Mouse (Mus musculus) WW6 (cell line): ENCODE measurements around the gene Zfp945.
"Not testable (repeated sequence)": the region's sequence is repeated elsewhere in the genome, so short reads cannot be mapped to it uniquely, and the experiment has no call there.

Experiments
- DNase-seq: peaks from one replicate; pipeline ENCODE4 v3.0.0-alpha.2; 2013; ENCODE audit warnings: low read depth, low spot score

The Zfp945 gene

GRCm38 (mm10) chr17:22866845-22867481, at the start of gene Zfp945:
Gene Zfp945 (minus strand): TSS chr17:22867134.
- no peak for DNase-seq

GRCm38 (mm10) chr17:22888302-22888701, 21.4 kb upstream of the Zfp945 start:
- DNase-seq, result no peak

GRCm38 (mm10) chr17:22884059-22884698, 17.2 kb upstream of the Zfp945 start:
- no peak for DNase-seq

DNA sequence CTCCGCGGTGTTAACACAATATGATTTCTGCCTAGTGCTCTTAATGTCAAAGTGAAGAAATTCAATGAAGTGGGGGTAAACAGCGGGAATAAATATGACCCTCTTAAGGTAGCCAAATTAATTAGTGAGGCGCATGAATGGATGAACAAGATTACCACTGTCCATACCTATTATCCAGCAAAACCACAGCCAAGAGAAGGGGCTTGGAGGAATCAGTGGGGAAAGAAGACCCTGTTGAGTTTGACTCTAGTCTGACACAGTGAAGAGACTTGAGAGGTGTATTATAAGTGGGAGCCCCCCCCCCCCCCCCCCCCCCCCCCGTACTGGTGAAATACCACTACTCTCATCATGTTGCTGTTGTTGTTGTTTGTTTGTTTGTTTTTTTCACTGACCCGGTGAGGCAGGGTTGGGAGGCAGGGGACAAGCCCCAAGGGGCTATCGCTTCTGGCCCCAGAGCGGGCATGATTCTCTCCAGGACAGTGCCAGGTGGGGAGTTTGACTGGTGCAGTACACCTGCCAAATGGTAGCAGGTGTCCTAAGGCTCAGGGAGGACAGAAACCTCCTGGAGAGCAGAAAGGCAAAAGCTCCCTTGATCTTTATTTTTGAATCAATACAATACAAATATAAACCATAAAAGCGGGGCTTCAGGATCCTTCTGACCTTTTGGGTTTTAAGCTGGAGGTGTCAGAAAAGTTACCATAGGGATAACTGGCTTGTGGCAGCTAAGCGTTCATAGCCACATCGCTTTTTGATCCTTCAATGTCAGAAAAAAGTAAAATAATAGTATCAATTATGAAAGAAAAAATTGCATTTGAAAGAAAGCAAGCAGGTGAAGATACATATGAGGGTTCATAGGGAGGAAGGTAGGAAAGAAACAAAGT, 10.7 kb upstream of the Zfp945 start:
- no peak for DNase-seq

- no peak for DNase-seq
Observed at GRCm38 (mm10) chr17:22876316-22876715, 9.4 kb upstream of the Zfp945 start.

DNA sequence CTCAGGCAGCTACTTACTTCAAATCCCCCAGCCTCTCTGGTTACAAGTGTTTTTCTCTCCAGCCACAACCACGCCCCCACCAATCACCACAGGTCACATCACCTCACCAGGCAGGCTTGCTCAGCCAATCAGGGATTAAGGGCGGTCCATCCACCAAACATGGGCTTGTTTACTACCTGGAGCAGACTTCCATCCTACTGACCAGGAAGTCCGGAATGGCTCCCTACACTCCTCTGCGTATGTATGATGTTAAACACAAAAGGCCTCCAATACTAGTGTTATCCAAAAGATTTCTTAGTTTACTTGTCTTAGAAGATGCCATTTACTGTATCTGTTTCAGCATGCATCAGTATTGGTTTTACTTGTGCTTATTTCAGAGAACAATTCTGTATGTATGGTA, 8.6 kb upstream of the Zfp945 start:
- DNase-seq, result not testable (repeated sequence)

- no peak for DNase-seq
Observed at GRCm38 (mm10) chr17:22866421-22866844, 501 bp downstream of the Zfp945 start.

GRCm38 (mm10) chr17:22821166-22821565, 45.8 kb downstream of the Zfp945 start:
- no peak for DNase-seq

- no peak for DNase-seq
Observed at GRCm38 (mm10) chr17:22818199-22818595, 48.7 kb downstream of the Zfp945 start.

GRCm38 (mm10) chr17:22817471-22818198, 49.3 kb downstream of the Zfp945 start:
- peak; percentile 47 for DNase-seq

DNA sequence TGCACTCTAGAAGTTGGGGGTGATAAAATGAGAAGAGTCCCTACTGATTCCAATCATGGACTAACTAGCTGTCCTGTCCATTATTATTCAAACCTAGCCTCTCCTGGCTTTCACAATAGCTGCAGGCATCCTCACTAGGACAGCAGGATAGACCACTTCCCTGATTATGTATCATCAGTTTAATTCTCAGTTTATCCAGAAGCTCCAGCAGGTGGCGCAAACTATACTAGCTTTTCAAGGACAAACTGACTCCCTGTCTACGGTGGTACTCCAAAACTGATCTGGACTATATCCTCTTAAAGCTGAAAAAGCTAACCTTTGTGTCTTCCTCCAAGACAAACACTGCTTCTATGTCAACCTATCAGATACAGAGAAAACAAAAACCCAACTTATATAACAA, 67.2 kb downstream of the Zfp945 start:
- DNase-seq, result no peak
